ENCODE assay signal across 11 mouse cellular contexts in the genomic region with DNA sequence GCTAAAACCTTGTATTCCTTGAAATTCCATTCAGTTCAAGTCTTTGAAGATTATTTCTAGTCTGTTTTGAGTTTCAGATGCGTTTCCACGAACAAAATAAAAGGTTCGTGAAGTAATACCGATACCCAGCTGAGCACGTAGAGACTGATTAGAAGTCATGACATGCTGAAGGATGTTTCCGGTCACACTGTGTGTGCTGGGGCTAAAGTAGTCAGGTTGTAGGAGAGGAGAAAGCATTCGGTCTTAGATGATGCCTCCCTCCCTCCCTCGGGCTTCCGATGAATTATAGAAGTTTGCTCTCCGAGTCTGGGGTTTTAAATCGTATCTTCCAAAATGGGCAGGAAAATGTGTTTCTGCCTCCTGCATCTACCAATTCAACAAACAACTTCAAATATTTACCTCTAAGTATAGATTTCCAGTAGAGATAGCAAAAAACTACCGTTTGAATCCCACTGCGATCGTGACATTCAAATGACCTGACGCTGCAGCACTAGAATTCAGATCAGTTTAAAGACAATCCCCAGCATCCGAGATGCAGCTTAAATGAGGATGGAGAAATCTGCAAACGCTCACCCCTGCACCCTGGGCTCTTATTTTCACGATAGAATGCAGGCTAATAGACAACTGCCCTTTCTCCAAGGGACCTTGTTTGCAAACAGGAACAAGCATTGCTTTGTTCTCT. TPM values are rescaled to one million over a fixed set of nuclear protein-coding genes. Genes with fewer than 3 reads are reported as not detected.
DNase-seq lines count a peak whose midpoint lies in the region; ATAC-seq and TF ChIP-seq lines count a peak whose summit lies in the region.
"Had no signal": no experiment of that assay in that cellular context is flagged by ENCODE, and none has a peak within 500 bp of the region (broad histone marks: within the 10 kb centered on the region; RNA-seq: fewer than 3 reads in every experiment).

No protein-coding gene starts in this region.

- TF ChIP-seq EP300 in stomach, postnatal 0 days (optimal IDR thresholded peaks at IDR 0.05): no peak

- no peak for ATAC-seq in heart, embryonic 15.5 days (replicated peaks; ENCODE audit: insufficient number of reproducible peaks, insufficient read depth, low FRiP score, low read depth)
- ATAC-seq in stomach, embryonic 14.5 days (ENCODE audit: insufficient number of reproducible peaks, insufficient read depth, low FRiP score, low read depth): no peak
- no peak for ATAC-seq in stomach, postnatal 0 days (ENCODE audit: low FRiP score, low TSS enrichment)
- no peak for ATAC-seq in stomach, embryonic 15.5 days (ENCODE audit: insufficient read depth, low FRiP score, low read depth)

- DNase-seq in heart, postnatal 4 days: no peak
- DNase-seq in stomach, postnatal 0 days (ENCODE audit: low spot score): no peak
- no peak for DNase-seq in limb, embryonic 10.5 days (ENCODE audit: low spot score)
- DNase-seq in thymus, postnatal 36 days: no peak
- DNase-seq in cerebellum, adult 11-12 months: no peak
- DNase-seq: cerebellum, postnatal 14 days; gastrocnemius, postnatal 10 days; thymus, postnatal 25 days had no signal

- no peak overlapping the region for H3K9ac ChIP-seq in heart, embryonic 15.5 days
- no peak overlapping the region for H3K9ac ChIP-seq in stomach, embryonic 14.5 days (replicated peaks; ENCODE audit: low read depth, low read length)
- H3K9ac ChIP-seq in stomach, postnatal 0 days (ENCODE audit: low read length): no peak overlapping the region
- H3K9ac ChIP-seq in stomach, embryonic 15.5 days: no peak overlapping the region

- H3K36me3 ChIP-seq in heart, embryonic 15.5 days: no peaks in the 10 kb centered on the region
- no peaks in the 10 kb centered on the region for H3K36me3 ChIP-seq in stomach, embryonic 14.5 days (ENCODE audit: control insufficient read depth, insufficient read depth, low read length)
- H3K36me3 ChIP-seq in stomach, postnatal 0 days (ENCODE audit: control insufficient read depth, insufficient read depth, low read length): no peaks in the 10 kb centered on the region
- no peaks in the 10 kb centered on the region for H3K36me3 ChIP-seq in limb, embryonic 10.5 days
- H3K36me3 ChIP-seq in stomach, embryonic 15.5 days: no peaks in the 10 kb centered on the region

- TF ChIP-seq CTCF in stomach, postnatal 0 days (IDR thresholded peaks at IDR 0.05; ENCODE audit: low read depth): no peak

- no peak overlapping the region for H3K27ac ChIP-seq in heart, embryonic 15.5 days
- H3K27ac ChIP-seq in stomach, embryonic 14.5 days (ENCODE audit: low read length): no peak overlapping the region
- H3K27ac ChIP-seq in stomach, postnatal 0 days (replicated peaks): no peak overlapping the region
- H3K27ac ChIP-seq in limb, embryonic 10.5 days: no peak overlapping the region
- H3K27ac ChIP-seq in stomach, embryonic 15.5 days: no peak overlapping the region

- H3K4me3 ChIP-seq in heart, embryonic 15.5 days: peak overlapping the region; percentile 19
- H3K4me3 ChIP-seq in stomach, embryonic 14.5 days (ENCODE audit: low read depth, low read length): no peak overlapping the region; the same call in 1 of the 2 replicates
- no peak overlapping the region for H3K4me3 ChIP-seq in stomach, postnatal 0 days (ENCODE audit: low read depth, low read length)
- peak overlapping the region; percentile 23 for H3K4me3 ChIP-seq in limb, embryonic 10.5 days
- no peak overlapping the region for H3K4me3 ChIP-seq in stomach, embryonic 15.5 days (replicated peaks)

- peaks cover 17% of the 10 kb centered on the region; the same call in 1 of the 2 replicates for H3K4me1 ChIP-seq in heart, embryonic 15.5 days (replicated peaks)
- H3K4me1 ChIP-seq in stomach, embryonic 14.5 days (ENCODE audit: control insufficient read depth, insufficient read depth, low read length): 0 out of 2 replicates have a peak, but pooled peaks cover 2% of the 10 kb centered on the region
- 0 out of 2 replicates have a peak, but pooled peaks cover 3% of the 10 kb centered on the region for H3K4me1 ChIP-seq in stomach, postnatal 0 days (replicated peaks; ENCODE audit: control insufficient read depth, insufficient read depth)
- peaks cover 9% of the 10 kb centered on the region; the same call in 1 of the 2 replicates for H3K4me1 ChIP-seq in limb, embryonic 10.5 days
- 0 out of 2 replicates have a peak, but pooled peaks cover 3% of the 10 kb centered on the region for H3K4me1 ChIP-seq in stomach, embryonic 15.5 days

- H3K27me3 ChIP-seq in heart, embryonic 15.5 days: no peaks in the 10 kb centered on the region
- no peaks in the 10 kb centered on the region for H3K27me3 ChIP-seq in stomach, embryonic 14.5 days (ENCODE audit: control insufficient read depth, insufficient read depth, low read length)
- H3K27me3 ChIP-seq in stomach, postnatal 0 days (ENCODE audit: control insufficient read depth, insufficient read depth, low read length): no peaks in the 10 kb centered on the region
- 0 out of 2 replicates have a peak, but pooled peaks cover 3% of the 10 kb centered on the region for H3K27me3 ChIP-seq in limb, embryonic 10.5 days (ENCODE audit: low read depth, poor library complexity, severe bottlenecking)
- H3K27me3 ChIP-seq in stomach, embryonic 15.5 days (replicated peaks): no peaks in the 10 kb centered on the region

- no peaks in the 10 kb centered on the region for H3K9me3 ChIP-seq in heart, embryonic 15.5 days (replicated peaks)
- no peaks in the 10 kb centered on the region for H3K9me3 ChIP-seq in stomach, embryonic 14.5 days (ENCODE audit: control insufficient read depth, low read depth, low read length)
- no peaks in the 10 kb centered on the region for H3K9me3 ChIP-seq in stomach, postnatal 0 days (ENCODE audit: control insufficient read depth, low read length)
- H3K9me3 ChIP-seq in limb, embryonic 10.5 days (replicated peaks): no peaks in the 10 kb centered on the region
- H3K9me3 ChIP-seq in stomach, embryonic 15.5 days: no peaks in the 10 kb centered on the region

- WGBS in heart, embryonic 15.5 days: 32% methylated on average over 18 of the region's 18 CpGs
- WGBS in stomach, embryonic 14.5 days: 25% methylated on average over 18 of the region's 18 CpGs
- WGBS in stomach, postnatal 0 days: 39% methylated on average over 18 of the region's 18 CpGs
- 36% methylated on average over 18 of the region's 18 CpGs for WGBS in limb, embryonic 10.5 days
- WGBS in stomach, embryonic 15.5 days: 29% methylated on average over 18 of the region's 18 CpGs

- H3K4me2 ChIP-seq in heart, embryonic 15.5 days: peak overlapping the region; percentile 42
- H3K4me2 ChIP-seq in stomach, embryonic 14.5 days (replicated peaks; ENCODE audit: low read depth, low read length): 0 out of 2 replicates have a peak overlapping the region, but pooled peaks have one; percentile 20
- no peak overlapping the region for H3K4me2 ChIP-seq in stomach, postnatal 0 days (replicated peaks; ENCODE audit: low read depth)
- peak overlapping the region; percentile 14; the same call in 1 of the 2 replicates for H3K4me2 ChIP-seq in stomach, embryonic 15.5 days

RNA-seq across cellular contexts. Expression of a gene that starts 5.6 kb away (rescaled TPM):
- polyA plus RNA-seq in heart, embryonic 15.5 days (2015; fragmentation: Nextera tagmentation; extraction: Ambion mirVana): 2.4 TPM in 2 replicates
- total RNA-seq in heart, postnatal 4 days (2021): 10 to 100 TPM; 15.6 to 20.6 TPM
- polyA plus RNA-seq in stomach, embryonic 14.5 days (2014; fragmentation: Nextera tagmentation; extraction: Ambion mirVana): 1.7 and 2.2 TPM in 2 replicates
- polyA plus RNA-seq in stomach, postnatal 0 days (2015; fragmentation: Nextera tagmentation; extraction: Ambion mirVana): 4.4 and 5.5 TPM in 2 replicates
- 0.56 and 0.73 TPM in 2 replicates for polyA plus RNA-seq in limb, embryonic 10.5 days (2016; fragmentation: Nextera tagmentation; extraction: Ambion mirVana)
- polyA plus RNA-seq in stomach, embryonic 15.5 days (2015; fragmentation: Nextera tagmentation; extraction: Ambion mirVana): 2.2 and 2.4 TPM in 2 replicates

Comparison
In these comparisons a context has a peak if more than half of its experiments do, and no peak if none do; other contexts are left out.
1. H3K4me3 ChIP-seq: peak in heart, embryonic 15.5 days (single experiment) and limb, embryonic 10.5 days (single experiment); none in stomach, embryonic 14.5 days (single experiment), stomach, postnatal 0 days (single experiment) and stomach, embryonic 15.5 days (single experiment).